Mouse (Mus musculus) kidney, adult 2 months (tissue): ENCODE measurements around the gene Hck. TPM values are rescaled to one million over a fixed set of nuclear protein-coding genes. Genes with fewer than 3 reads are reported as not detected.

Experiments used
- DNase-seq: peaks from one replicate; pipeline ENCODE4 v3.0.0; 2021
- H3K27ac ChIP-seq: fragments of 200-500 bp; 2 replicates; pipeline ENCODE4 v1.5.1; 2012; ENCODE audit warnings: low read depth, low read length, control low read depth, inconsistent platforms; ENCODE audit not compliant: insufficient read depth
- H3K27me3 ChIP-seq: fragments of 200-500 bp; replicated peaks from 2 replicates; pipeline ENCODE4 v1.6.1; 2012; ENCODE audit warnings: mild to moderate bottlenecking, moderate library complexity, low read length, inconsistent platforms; ENCODE audit not compliant: control insufficient read depth, insufficient read depth
- H3K36me3 ChIP-seq: fragments of 200-500 bp; 2 replicates; pipeline ENCODE4 v1.6.1; 2012; ENCODE audit warnings: mild to moderate bottlenecking, moderate library complexity, low read length, inconsistent platforms; ENCODE audit not compliant: control insufficient read depth, insufficient read depth
- H3K4me1 ChIP-seq: fragments of 200-500 bp; 2 replicates; pipeline ENCODE4 v1.6.1; 2011; ENCODE audit warnings: low read length; ENCODE audit not compliant: control insufficient read depth, insufficient read depth
- H3K4me3 ChIP-seq: fragments of 200-500 bp; 2 replicates; pipeline ENCODE4 v1.5.1; 2011; ENCODE audit warnings: mild to moderate bottlenecking, low read depth, low read length, control low read depth; ENCODE audit not compliant: insufficient read depth
- CTCF ChIP-seq: fragments of 200-500 bp; conservative IDR thresholded peaks from 2 replicates; pipeline ENCODE4 v1.5.1; 2011; ENCODE audit warnings: low read depth, mild to moderate bottlenecking, control low read depth, low read length, moderate library complexity, mixed read lengths; ENCODE audit not compliant: insufficient read depth, insufficient read length
- POLR2A ChIP-seq: fragments of 200-500 bp; IDR thresholded peaks from one replicate; pipeline ENCODE4 v1.6.1; 2011; ENCODE audit warnings: low read depth, low read length, control low read depth
- WGBS: fragments of 180-500 bp; shearing (Covaris S2); methylation state at CpG from one replicate; pipeline ENCODE4 v1.1.7; 2018; 5-methylcytosine and 5-hydroxymethylcytosine counted together
- polyA plus RNA-seq: library from polyadenylated mRNA; depleted of rRNA; stranded (reverse); fragments of >200 nt; gene quantifications from 2 replicates; pipeline ENCODE4 v1.2.3, GENCODE M21; 2012

Hck gene
- polyA plus RNA-seq, 1 experiment = 4.4 TPM

DNA sequence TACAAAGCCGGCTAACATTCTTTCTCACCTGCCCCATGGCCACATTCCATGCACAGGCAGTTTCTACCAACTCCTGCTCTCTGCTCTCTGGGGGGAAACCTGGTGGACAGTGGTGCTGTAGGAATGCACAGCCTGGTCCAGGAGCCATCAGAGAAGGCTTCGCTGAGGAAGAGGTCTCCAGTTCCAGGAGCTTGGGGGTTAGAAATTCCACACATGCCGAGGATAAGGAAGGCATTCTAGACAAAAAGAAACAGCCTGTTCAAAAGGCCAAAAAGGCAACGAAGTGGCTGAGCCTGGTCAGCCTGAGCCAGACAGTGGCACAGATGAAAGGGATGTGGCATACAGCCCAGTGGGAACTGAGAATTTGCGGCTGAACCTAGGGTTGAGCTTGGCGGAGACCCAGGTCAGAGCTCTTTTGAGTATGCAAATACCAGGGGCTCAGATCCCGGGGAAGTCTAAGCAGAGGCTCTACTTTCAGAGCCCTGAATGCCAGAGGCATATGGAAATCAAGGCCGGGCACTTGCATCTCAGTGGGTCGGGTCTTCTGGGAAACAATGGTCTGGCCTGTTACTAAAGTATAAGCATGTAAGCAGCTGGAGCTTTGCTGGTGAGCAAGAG lies 31.8 kb downstream of the Hck start:
- no peaks in the 10 kb centered on the region for H3K27me3 ChIP-seq
- TF ChIP-seq POLR2A (no peak), CTCF (no peak)
- no peak overlapping the region for H3K27ac ChIP-seq
- no peak overlapping the region for H3K4me3 ChIP-seq
- no peaks in the 10 kb centered on the region for H3K36me3 ChIP-seq
- H3K4me1 ChIP-seq = no peaks in the 10 kb centered on the region
- WGBS = 19% methylated on average over 9 of the region's 9 CpGs
- peak; percentile 33 for DNase-seq

DNA sequence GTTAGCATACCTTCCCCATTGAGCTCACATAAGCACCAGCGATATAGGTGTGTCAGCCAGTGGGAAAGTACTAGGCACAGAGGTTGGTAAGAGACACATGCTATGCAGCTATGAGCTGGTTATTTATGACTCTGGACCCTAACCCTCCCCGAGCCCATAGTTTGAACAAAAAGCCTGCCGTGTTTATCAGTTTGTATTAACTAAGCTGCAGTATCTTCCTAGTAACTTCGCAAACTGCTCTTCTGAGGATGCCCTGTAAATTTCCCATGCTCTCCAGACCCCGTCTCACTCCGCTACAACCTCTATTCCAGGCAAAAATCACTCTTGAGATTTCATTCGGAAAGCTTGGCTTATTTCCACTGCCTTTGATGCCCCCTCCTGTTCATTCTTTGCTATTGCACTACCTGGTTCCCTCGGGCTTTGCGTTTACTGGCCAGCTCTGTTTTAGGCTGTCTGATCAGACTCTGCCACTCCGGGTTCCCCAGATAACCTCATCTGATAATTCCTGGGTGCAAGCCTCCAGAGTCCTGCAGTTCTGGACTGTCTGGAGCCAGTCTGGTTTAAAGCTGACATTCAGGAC lies 34.4 kb downstream of the Hck start:
- no peaks in the 10 kb centered on the region for H3K27me3 ChIP-seq
- H3K4me1 ChIP-seq = no peaks in the 10 kb centered on the region
- no peaks in the 10 kb centered on the region for H3K36me3 ChIP-seq
- TF ChIP-seq POLR2A (no peak), CTCF (peak; percentile 72)
- H3K4me3 ChIP-seq = no peak overlapping the region
- DNase-seq = peak; percentile 55
- WGBS = 16% methylated on average over 10 of the region's 10 CpGs
- no peak overlapping the region for H3K27ac ChIP-seq

DNA sequence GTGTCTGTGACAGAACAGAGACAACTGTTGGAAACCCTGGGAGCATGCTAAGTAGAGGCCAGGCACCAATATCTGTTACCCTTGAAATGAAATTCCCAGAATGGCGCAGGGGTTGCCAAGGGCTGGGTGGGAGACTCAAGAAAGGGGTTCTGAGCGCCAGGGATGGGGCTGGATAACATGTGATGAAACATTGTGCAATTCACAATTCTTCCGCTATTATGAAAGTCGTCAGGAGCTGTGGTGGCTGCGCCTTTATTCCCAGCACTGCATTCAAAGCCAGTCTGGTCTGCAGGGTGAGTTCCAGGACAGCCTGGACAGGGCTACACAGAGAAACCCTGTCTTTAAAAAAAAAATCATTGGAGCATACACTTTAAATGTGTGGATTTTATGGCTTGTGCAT lies 37.1 kb downstream of the Hck start:
- no peak for DNase-seq
- 82% methylated on average over 5 of the region's 5 CpGs for WGBS
- no peak for TF ChIP-seq POLR2A
- no peak for TF ChIP-seq CTCF

DNA sequence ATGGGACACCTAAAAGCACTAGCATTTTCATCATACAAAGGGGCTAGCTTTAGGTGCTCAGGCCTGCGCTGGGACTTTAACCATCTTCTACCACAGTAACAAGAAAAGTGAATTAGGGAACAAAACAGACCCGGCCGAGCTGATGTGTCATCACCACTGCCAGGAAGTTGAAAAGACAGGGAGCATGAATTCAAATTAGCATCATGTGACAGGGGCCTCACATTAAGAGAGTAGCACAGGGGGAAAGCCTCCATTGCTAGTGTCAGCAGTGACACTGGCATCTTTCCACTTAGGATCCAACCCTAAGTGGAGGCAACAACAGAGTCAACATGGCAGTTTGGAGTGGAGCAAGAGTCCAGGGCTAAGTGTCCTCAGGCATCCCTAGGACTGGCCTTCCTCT lies 39.0 kb downstream of the Hck start:
- Histone ChIP-seq H3K4me3 (no peak overlapping the region), H3K36me3 (no peaks in the 10 kb centered on the region), H3K27me3 (no peaks in the 10 kb centered on the region), H3K27ac (no peak overlapping the region), H3K4me1 (no peaks in the 10 kb centered on the region)
- no peak for TF ChIP-seq CTCF
- 81% methylated on average over 3 of the region's 3 CpGs for WGBS
- no peak for DNase-seq

More for the DNA sequence above, 37.1 kb downstream of the Hck start:
- no peak overlapping the region for H3K27ac ChIP-seq
- H3K36me3 ChIP-seq = no peaks in the 10 kb centered on the region
- H3K4me3 ChIP-seq = no peak overlapping the region
- H3K27me3 ChIP-seq = no peaks in the 10 kb centered on the region
- no peaks in the 10 kb centered on the region for H3K4me1 ChIP-seq

DNA sequence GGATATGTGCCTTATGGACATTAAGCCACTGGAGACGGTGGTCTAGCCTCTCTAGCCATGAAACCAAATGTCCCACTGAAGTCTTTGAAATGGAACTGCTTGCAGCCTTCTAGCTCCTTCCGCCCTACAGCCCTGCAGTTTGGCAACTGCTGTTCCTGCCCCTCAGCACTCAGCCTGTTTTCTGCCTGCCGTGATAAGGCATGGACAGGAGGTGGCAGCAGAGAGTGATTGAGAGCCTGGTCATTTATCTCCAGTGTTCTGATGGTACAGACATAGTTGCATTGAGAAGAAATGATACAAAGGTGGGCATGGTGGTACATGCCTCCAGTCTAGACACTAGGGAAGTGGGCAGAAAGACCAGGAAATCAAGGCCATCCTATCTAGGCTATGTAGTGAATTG lies 39.4 kb downstream of the Hck start:
- WGBS = 19% methylated on average over 3 of the region's 3 CpGs
- H3K36me3 ChIP-seq = no peaks in the 10 kb centered on the region
- TF ChIP-seq POLR2A (no peak), CTCF (peak; percentile 90)
- peak; percentile 71 for DNase-seq
- no peaks in the 10 kb centered on the region for H3K27me3 ChIP-seq
- H3K4me1 ChIP-seq = no peaks in the 10 kb centered on the region
- no peak overlapping the region for H3K4me3 ChIP-seq
- no peak overlapping the region for H3K27ac ChIP-seq

DNA sequence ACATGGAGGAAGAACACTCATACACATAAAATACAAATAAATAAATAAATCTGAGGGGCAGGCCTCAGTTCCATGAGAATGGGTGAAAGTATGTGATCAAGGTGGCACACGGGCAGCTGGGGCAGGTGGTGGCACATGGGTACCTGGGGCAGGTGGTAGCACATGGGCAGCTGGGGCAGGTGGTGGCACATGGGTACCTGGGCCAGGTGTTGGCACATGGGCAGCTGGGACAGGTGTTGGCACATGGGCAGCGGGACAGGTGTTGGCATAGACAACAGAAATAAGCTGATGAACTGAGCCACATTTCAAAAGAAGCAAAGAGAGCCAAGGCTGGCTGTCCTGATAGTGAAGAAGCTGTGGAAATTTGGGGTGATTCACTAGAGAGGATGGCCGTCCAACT lies 41.5 kb downstream of the Hck start:
- Histone ChIP-seq H3K4me1 (no peaks in the 10 kb centered on the region), H3K27me3 (no peaks in the 10 kb centered on the region), H3K4me3 (no peak overlapping the region), H3K27ac (no peak overlapping the region), H3K36me3 (no peaks in the 10 kb centered on the region)
- DNase-seq = no peak
- WGBS = 80% methylated on average over 3 of the region's 3 CpGs
- TF ChIP-seq CTCF = no peak
- TF ChIP-seq POLR2A = no peak

DNA sequence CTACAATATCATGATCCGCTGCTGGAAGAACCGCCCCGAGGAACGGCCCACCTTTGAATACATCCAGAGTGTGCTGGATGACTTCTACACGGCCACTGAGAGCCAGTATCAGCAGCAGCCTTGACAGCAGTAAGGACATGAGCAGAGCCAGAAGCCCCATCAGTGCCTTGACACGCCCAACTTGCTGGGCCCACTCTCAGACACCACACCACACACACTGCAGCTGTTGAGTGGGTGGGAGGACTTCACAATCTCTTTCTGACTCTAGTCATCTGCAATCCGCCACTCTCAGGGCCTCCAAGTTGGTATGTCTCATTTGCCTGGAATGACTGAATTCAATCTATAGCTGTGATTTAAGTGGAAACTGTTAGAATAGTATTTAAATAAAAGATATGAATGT lies 42.8 kb downstream of the Hck start:
- H3K27me3 ChIP-seq = no peaks in the 10 kb centered on the region
- 82% methylated on average over 7 of the region's 7 CpGs for WGBS
- H3K4me3 ChIP-seq = no peak overlapping the region
- no peaks in the 10 kb centered on the region for H3K4me1 ChIP-seq
- DNase-seq = no peak
- TF ChIP-seq POLR2A = no peak
- TF ChIP-seq CTCF = no peak
- H3K27ac ChIP-seq = no peak overlapping the region
- H3K36me3 ChIP-seq = no peaks in the 10 kb centered on the region
